Comparison of ENCODE assay signal across 8 mouse cellular contexts in the genomic region with DNA sequence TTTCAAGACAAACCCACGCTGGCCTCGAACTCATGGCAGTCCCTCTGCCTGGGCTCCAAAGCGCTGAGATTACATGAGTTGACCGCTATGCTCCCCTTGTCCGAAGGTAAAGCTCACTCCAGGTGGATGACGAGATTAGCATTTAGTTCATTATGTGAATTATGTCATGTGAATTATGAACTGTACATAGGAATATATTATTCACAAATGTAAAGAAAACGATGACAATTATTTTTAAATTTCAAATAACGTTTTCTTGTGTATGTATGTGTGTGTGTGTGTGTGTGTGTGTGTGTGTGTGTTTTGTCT. TPM values are rescaled to one million over a fixed set of nuclear protein-coding genes. Genes with fewer than 3 reads are reported as not detected.
A peak's percentile ranks its signal among the peaks of the same experiment; 100 is the strongest.
DNase-seq lines count a peak whose midpoint lies in the region; ATAC-seq and TF ChIP-seq lines count a peak whose summit lies in the region.

No protein-coding gene starts in this region.

- no peak for TF ChIP-seq CTCF in G1E (IDR thresholded peaks at IDR 0.05; ENCODE audit: low read depth, low read length)
- TF ChIP-seq CTCF in forebrain, postnatal 0 days (IDR thresholded peaks at IDR 0.05; ENCODE audit: low read depth) = no peak

- H3K27ac ChIP-seq in heart, embryonic 15.5 days = peak overlapping the region; percentile 92
- no peak overlapping the region for H3K27ac ChIP-seq in forebrain, postnatal 0 days (ENCODE audit: low read depth, low read length)
- peak overlapping the region; percentile 38; the same call in 1 of the 2 replicates for H3K27ac ChIP-seq in macrophage

- H3K27me3 ChIP-seq in heart, embryonic 15.5 days = no peaks in the 10 kb centered on the region
- H3K27me3 ChIP-seq in G1E (ENCODE audit: insufficient read depth, low read length) = no peaks in the 10 kb centered on the region
- no peaks in the 10 kb centered on the region for H3K27me3 ChIP-seq in forebrain, postnatal 0 days (ENCODE audit: insufficient read depth, low read length)

- H3K36me3 ChIP-seq in heart, embryonic 15.5 days = peaks cover 18% of the 10 kb centered on the region
- H3K36me3 ChIP-seq in G1E (replicated peaks) = peaks cover 31% of the 10 kb centered on the region
- peaks cover 17% of the 10 kb centered on the region for H3K36me3 ChIP-seq in forebrain, postnatal 0 days (ENCODE audit: insufficient read depth)
- peaks cover 14% of the 10 kb centered on the region; the same call in 1 of the 2 replicates for H3K36me3 ChIP-seq in macrophage (ENCODE audit: inconsistent target)

- H3K4me2 ChIP-seq in heart, embryonic 15.5 days = peak overlapping the region; percentile 86
- peak overlapping the region; percentile 83 for H3K4me2 ChIP-seq in forebrain, postnatal 0 days (ENCODE audit: low read depth)

- peaks cover 13% of the 10 kb centered on the region for H3K4me1 ChIP-seq in heart, embryonic 15.5 days (replicated peaks)
- H3K4me1 ChIP-seq in G1E (ENCODE audit: insufficient read depth, low read depth, low read length) = peaks cover 19% of the 10 kb centered on the region
- H3K4me1 ChIP-seq in forebrain, postnatal 0 days (ENCODE audit: insufficient read depth) = peaks cover 8% of the 10 kb centered on the region; the same call in 1 of the 2 replicates

- ATAC-seq in heart, embryonic 15.5 days (replicated peaks; ENCODE audit: insufficient number of reproducible peaks, insufficient read depth, low FRiP score, low read depth) = no peak
- no peak for ATAC-seq in G1E (ENCODE audit: extremely low read depth, insufficient number of reproducible peaks, low FRiP score, poor library complexity, severe bottlenecking)
- no peak for ATAC-seq in forebrain, postnatal 0 days

- no peaks in the 10 kb centered on the region for H3K9me3 ChIP-seq in heart, embryonic 15.5 days (replicated peaks)
- no peaks in the 10 kb centered on the region for H3K9me3 ChIP-seq in G1E (replicated peaks)
- no peaks in the 10 kb centered on the region for H3K9me3 ChIP-seq in forebrain, postnatal 0 days (ENCODE audit: low read length)

- H3K9ac ChIP-seq in heart, embryonic 15.5 days = peak overlapping the region; percentile 71
- H3K9ac ChIP-seq in forebrain, postnatal 0 days = peak overlapping the region; percentile 80

- 3% methylated on average over 8 of the region's 8 CpGs for WGBS in heart, embryonic 15.5 days
- WGBS in forebrain, postnatal 0 days = 3% methylated on average over 8 of the region's 8 CpGs
- WGBS in macrophage (ENCODE audit: missing documents) = 2% methylated on average over 8 of the region's 8 CpGs

- peak overlapping the region; percentile 80 for H3K4me3 ChIP-seq in heart, embryonic 15.5 days
- H3K4me3 ChIP-seq in G1E (ENCODE audit: low read depth, low read length) (peak overlapping the region; percentile 75), macrophage (ENCODE audit: inconsistent target) (peak overlapping the region; percentile 57)
- peak overlapping the region; percentile 73 for H3K4me3 ChIP-seq in forebrain, postnatal 0 days (ENCODE audit: low read depth, low read length)

- no peaks in the 10 kb centered on the region for H3K79me2 ChIP-seq in macrophage (ENCODE audit: inconsistent target)

- DNase-seq in heart, adult 9 months (ENCODE audit: low spot score in 2 of 2) = no peak
- no peak for DNase-seq in G1E (ENCODE audit: low spot score)
- no peak for DNase-seq in forebrain, postnatal 0 days
- DNase-seq in Muller cell, postnatal 12 days (ENCODE audit: inconsistent ontology term) = no peak
- DNase-seq in left cerebral cortex, adult 11 months (ENCODE audit: low spot score) = no peak
- DNase-seq in adrenal gland, postnatal 25 days = no peak

RNA-seq across cellular contexts. Expression of gene Zfp39, which starts 0.3 kb away (rescaled TPM):
- polyA plus RNA-seq in heart, embryonic 15.5 days (2015; fragmentation: Nextera tagmentation; extraction: Ambion mirVana) = 3.1 and 4.4 TPM in 2 replicates
- total RNA-seq in G1E (2014; fragmentation: Nextera tagmentation) (22.0 and 22.6 TPM in 2 replicates), G1E (2017) (5.5 and 7.0 TPM in 2 replicates)
- polyA plus RNA-seq in G1E (2012) (0.80 and 0.85 TPM in 2 replicates), macrophage (2018) (2.0 to 3.7 TPM (median 2.2 TPM) in 3 replicates)
- total RNA-seq in forebrain, postnatal 0 days (2014; rRNA removed) = 13.0 and 13.2 TPM in 2 replicates
- polyA plus RNA-seq in forebrain, postnatal 0 days (2015; fragmentation: Nextera tagmentation; extraction: Ambion mirVana) = 4.4 and 7.0 TPM in 2 replicates
- 1 to 10 TPM in 19 of 26 experiments, under 1 TPM in 6, not detected in 1; 0.19 to 8.3 (median 2.6) TPM for total RNA-seq in macrophage (2018; cell fraction: chromatin; rRNA removed)
- 1 to 10 TPM in 21 of 26 experiments, under 1 TPM in 5; 0.33 to 3.9 (median 2.6) TPM for total RNA-seq in macrophage (2018; cell fraction: cytosol; rRNA removed)
- 1 to 10 TPM in 19 of 26 experiments, under 1 TPM in 7; 0.12 to 7.4 (median 1.6) TPM for total RNA-seq in macrophage (2018; cell fraction: nucleus; rRNA removed)
- 4.9 and 6.3 TPM in 2 replicates for total RNA-seq in adrenal gland, postnatal 25 days (2021)

RNA-seq across cellular contexts. Expression of gene Btnl10, which starts 13.3 kb away (rescaled TPM):
- polyA plus RNA-seq in heart, embryonic 15.5 days (2015; fragmentation: Nextera tagmentation; extraction: Ambion mirVana) = 0.16 TPM in 1 of 2 replicates, not detected in the other
- total RNA-seq in G1E (2014; fragmentation: Nextera tagmentation) = 17.5 TPM in 1 of 2 replicates, not detected in the other
- total RNA-seq in G1E (2017) = under 0.01 TPM in 1 of 2 replicates, not detected in the other
- polyA plus RNA-seq in G1E (2012) = not detected in 2 replicates
- 0.10 TPM in 1 of 2 replicates, not detected in the other for total RNA-seq in forebrain, postnatal 0 days (2014; rRNA removed)
- not detected in 2 replicates for polyA plus RNA-seq in forebrain, postnatal 0 days (2015; fragmentation: Nextera tagmentation; extraction: Ambion mirVana)
- not detected for total RNA-seq in macrophage (2018; cell fraction: chromatin; rRNA removed)
- not detected for total RNA-seq in macrophage (2018; cell fraction: cytosol; rRNA removed)
- not detected for total RNA-seq in macrophage (2018; cell fraction: nucleus; rRNA removed)
- not detected in 3 replicates for polyA plus RNA-seq in macrophage (2018)
- total RNA-seq in adrenal gland, postnatal 25 days (2021) = not detected in 2 replicates

RNA-seq across cellular contexts. Expression of gene Rnf187, which starts 34.4 kb away (rescaled TPM):
- polyA plus RNA-seq in heart, embryonic 15.5 days (2015; fragmentation: Nextera tagmentation; extraction: Ambion mirVana) = 170 and 210 TPM in 2 replicates
- 55.7 and 55.8 TPM in 2 replicates for total RNA-seq in G1E (2014; fragmentation: Nextera tagmentation)
- 72.8 and 106 TPM in 2 replicates for total RNA-seq in G1E (2017)
- 225 and 312 TPM in 2 replicates for polyA plus RNA-seq in G1E (2012)
- total RNA-seq in forebrain, postnatal 0 days (2014; rRNA removed) = 668 and 716 TPM in 2 replicates
- polyA plus RNA-seq in forebrain, postnatal 0 days (2015; fragmentation: Nextera tagmentation; extraction: Ambion mirVana) = 583 and 608 TPM in 2 replicates
- total RNA-seq in macrophage (2018; cell fraction: chromatin; rRNA removed) = 10 to 100 TPM in 17 of 26 experiments, 1 to 10 TPM in 9; 2.9 to 35.0 (median 14.9) TPM
- 100 to 1,000 TPM in 13 of 26 experiments, 10 to 100 TPM in 13; 69.7 to 129 (median 99.3) TPM for total RNA-seq in macrophage (2018; cell fraction: cytosol; rRNA removed)
- total RNA-seq in macrophage (2018; cell fraction: nucleus; rRNA removed) = 10 to 100 TPM; 18.7 to 68.4 (median 36.7) TPM
- 45.0 to 110 TPM (median 97.1 TPM) in 3 replicates for polyA plus RNA-seq in macrophage (2018)
- 154 and 161 TPM in 2 replicates for total RNA-seq in adrenal gland, postnatal 25 days (2021)

RNA-seq across cellular contexts. Expression of gene 2810021J22Rik, which starts 37.3 kb away (rescaled TPM):
- polyA plus RNA-seq in heart, embryonic 15.5 days (2015; fragmentation: Nextera tagmentation; extraction: Ambion mirVana) = 3.2 and 4.7 TPM in 2 replicates
- total RNA-seq in G1E (2014; fragmentation: Nextera tagmentation) (1.5 and 10.3 TPM in 2 replicates), G1E (2017) (0.46 and 1.7 TPM in 2 replicates)
- polyA plus RNA-seq in G1E (2012) (0.02 TPM in 2 replicates), macrophage (2018) (1.9 to 2.7 TPM (median 1.9 TPM) in 3 replicates)
- 8.5 and 8.8 TPM in 2 replicates for total RNA-seq in forebrain, postnatal 0 days (2014; rRNA removed)
- polyA plus RNA-seq in forebrain, postnatal 0 days (2015; fragmentation: Nextera tagmentation; extraction: Ambion mirVana) = 5.3 and 8.2 TPM in 2 replicates
- 10 to 100 TPM in 3 of 26 experiments, 1 to 10 TPM in 23; 1.5 to 11.5 (median 4.5) TPM for total RNA-seq in macrophage (2018; cell fraction: chromatin; rRNA removed)
- 1 to 10 TPM in 19 of 26 experiments, under 1 TPM in 7; 0.25 to 4.9 (median 2.5) TPM for total RNA-seq in macrophage (2018; cell fraction: cytosol; rRNA removed)
- total RNA-seq in macrophage (2018; cell fraction: nucleus; rRNA removed) = 10 to 100 TPM in 2 of 26 experiments, 1 to 10 TPM in 23, under 1 TPM in 1; 0.78 to 10.3 (median 3.5) TPM
- 8.0 and 8.8 TPM in 2 replicates for total RNA-seq in adrenal gland, postnatal 25 days (2021)

RNA-seq across cellular contexts. Expression of gene Hist3h2ba, which starts 44.4 kb away (rescaled TPM):
- 18.0 and 18.3 TPM in 2 replicates for polyA plus RNA-seq in heart, embryonic 15.5 days (2015; fragmentation: Nextera tagmentation; extraction: Ambion mirVana)
- 2.7 and 23.2 TPM in 2 replicates for total RNA-seq in G1E (2014; fragmentation: Nextera tagmentation)
- 6.0 and 7.1 TPM in 2 replicates for total RNA-seq in G1E (2017)
- 0.20 TPM in 1 of 2 replicates, not detected in the other for polyA plus RNA-seq in G1E (2012)
- total RNA-seq in forebrain, postnatal 0 days (2014; rRNA removed) = 446 and 960 TPM in 2 replicates
- 111 and 146 TPM in 2 replicates for polyA plus RNA-seq in forebrain, postnatal 0 days (2015; fragmentation: Nextera tagmentation; extraction: Ambion mirVana)
- not detected for total RNA-seq in macrophage (2018; cell fraction: chromatin; rRNA removed)
- total RNA-seq in macrophage (2018; cell fraction: cytosol; rRNA removed) = 1 to 10 TPM in 9 of 26 experiments, under 1 TPM in 15, not detected in 2; 0.45 to 2.0 (median 0.95) TPM
- total RNA-seq in macrophage (2018; cell fraction: nucleus; rRNA removed) = 1 to 10 TPM in 2 of 26 experiments, not detected in 24; 1.4 to 1.8 TPM
- 0.50 to 0.78 TPM in 2 of 3 replicates, not detected in the other for polyA plus RNA-seq in macrophage (2018)
- 8.5 and 9.6 TPM in 2 replicates for total RNA-seq in adrenal gland, postnatal 25 days (2021)
